Mouse (Mus musculus) right cerebral cortex, postnatal 14 days (tissue): Measurements from ENCODE around the gene Gm45062.

ENCODE experiments used
- DNase-seq: peaks from one replicate; pipeline ENCODE4 v3.0.0; 2022

The Gm45062 gene

DNA sequence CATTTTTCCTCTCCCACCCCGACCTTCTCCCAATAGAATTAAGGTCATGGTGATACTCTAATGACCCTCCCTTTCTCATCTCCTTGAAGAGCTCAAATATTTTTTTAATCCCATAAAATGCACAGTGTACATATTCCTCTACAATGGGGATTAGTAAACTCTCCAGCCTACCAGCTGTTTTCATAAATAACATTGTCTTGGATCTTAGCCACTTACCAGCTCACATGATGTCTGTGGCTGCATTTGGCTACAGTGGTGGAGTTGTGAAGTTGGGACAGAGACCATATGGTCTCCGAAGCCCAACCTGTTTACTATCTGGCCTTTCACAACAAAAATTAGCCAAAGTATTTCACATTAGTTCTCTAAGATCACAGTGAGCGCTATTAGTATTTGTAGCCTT is 111.4 kb downstream of the Gm45062 start:
- no peak for DNase-seq

DNA sequence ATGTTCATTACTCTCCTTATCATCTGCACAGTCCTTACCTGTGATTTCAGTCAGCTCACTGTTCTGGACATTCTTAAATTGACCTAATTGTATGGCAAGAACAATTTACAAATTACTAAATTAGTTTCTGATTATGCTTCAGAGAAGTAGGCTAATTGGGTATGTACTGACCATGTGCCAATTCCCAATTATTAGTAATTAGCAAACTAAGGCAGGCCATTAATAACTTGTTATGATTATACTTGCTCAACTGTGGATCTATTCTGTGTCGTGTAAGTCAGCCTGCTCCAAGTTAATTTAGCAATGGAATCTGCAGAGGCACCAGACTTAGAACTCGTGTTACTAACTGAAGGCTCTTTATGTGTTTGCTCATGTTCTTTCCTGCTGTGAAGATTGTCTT is 113.8 kb downstream of the Gm45062 start:
- DNase-seq, result no peak

DNA sequence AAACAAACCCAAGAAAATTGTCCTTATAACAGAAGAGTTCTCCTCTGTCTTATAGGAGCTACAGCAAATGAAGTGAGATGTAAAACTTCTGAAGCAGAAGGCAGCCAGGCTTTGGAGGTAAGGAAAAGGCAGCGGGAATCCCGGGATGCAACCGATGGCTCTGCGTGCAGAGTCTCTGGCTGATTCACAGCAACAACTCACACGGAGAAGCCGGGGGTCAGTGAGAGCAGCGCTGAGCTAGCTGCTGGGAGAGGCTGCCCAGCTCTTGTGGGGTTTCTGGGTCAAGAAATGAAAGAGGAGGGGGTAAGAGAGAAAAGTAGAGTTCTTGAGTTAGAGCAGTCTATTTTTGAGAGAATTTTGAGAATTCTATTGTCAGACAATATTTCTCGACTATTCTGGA is 114.6 kb downstream of the Gm45062 start:
- no peak for DNase-seq

DNA sequence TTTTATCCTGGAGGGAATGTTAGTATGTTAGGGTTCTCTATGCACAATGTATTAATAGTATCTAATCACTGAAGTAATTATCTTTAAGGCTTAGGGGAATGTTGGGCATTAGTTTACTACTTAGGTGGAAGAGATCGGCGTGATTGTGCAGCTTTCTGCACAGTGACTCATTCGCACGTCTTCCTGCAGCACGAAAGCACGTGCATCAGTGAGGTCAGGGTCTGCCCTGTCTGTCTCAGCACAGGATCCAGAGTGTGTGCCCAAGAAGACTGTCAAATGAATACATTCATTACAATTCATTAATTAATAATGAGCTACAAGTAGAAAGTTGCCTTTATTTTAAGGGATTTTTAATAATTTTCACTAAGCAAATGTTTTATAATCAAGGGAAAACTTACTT is 115.0 kb downstream of the Gm45062 start:
- no peak for DNase-seq

DNA sequence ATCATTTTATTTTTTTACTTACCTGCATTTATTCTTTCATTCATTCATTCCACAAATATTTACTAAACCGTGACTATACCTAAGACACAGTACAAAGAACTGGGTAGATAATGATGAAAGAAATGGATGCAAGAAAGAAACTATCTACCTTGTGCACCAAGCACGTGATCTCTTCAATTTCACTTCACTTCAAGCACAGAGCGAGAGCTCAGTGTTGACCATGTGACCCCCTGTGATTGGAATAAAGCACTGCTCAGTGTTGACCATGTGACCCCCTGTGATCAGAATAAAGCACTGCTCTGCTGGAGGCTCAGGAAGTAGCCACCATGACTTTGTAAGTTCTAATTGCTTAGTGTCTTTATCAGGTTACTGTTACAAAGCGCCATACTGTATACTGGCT is 115.5 kb downstream of the Gm45062 start:
- DNase-seq, result no peak

DNA sequence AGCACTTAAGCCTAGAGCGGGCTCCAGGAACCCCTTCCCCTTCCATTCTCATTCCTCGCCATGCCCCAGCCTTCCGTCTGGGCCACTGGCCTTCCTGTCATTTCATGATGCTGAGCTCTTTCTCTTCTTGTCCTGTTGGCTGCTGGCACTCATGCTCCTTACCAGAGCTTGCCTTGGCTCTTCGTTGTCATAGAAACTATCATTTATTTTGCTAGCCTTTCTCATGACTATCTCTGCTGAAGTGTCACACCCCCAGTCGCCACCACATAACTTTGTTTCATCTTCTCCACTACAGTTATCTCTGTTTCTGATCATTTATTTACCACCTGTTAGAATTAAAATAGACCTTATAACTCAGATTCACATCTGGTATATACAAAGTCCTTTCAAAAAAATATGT is 117.1 kb downstream of the Gm45062 start:
- DNase-seq, result no peak

DNA sequence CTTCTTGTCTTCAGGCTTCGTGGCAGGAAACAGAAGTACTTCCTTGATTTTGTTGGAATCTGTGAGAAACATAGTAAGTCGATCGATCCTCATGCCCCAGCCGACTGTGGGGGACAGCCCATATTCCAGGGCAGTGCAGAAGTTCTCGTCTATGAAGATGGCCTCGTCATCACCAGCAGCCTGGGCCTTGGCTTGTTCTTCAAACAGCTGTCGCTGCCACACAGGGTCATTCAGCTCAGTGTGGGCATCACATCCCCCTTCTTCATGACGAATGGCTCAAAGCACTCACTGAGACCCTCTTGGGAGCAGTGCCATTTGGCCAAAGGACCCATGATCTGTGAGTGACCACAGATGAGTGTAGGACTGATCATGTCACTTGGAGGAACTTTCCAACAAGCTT is 118.4 kb downstream of the Gm45062 start:
- DNase-seq, result no peak

DNA sequence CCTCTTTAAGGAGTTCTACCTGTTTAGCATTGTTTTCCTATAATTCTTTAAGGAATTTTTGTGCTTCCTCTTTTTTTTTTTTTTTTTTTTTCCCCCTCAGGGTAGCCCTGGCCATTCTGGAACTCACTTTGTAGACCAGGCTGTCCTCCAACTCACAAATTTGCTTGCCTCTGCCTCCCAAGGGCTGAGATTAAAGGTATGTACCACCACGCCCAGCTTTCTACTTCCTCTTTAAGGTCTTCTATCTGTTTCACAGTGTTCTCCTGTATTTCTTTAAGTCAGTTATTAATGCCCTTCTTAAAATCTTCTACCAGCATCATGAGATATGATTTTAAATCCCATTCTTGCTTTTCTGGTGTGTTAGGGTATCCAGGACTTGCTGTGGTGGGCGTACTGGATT is 130.1 kb downstream of the Gm45062 start:
- DNase-seq, result no peak

DNA sequence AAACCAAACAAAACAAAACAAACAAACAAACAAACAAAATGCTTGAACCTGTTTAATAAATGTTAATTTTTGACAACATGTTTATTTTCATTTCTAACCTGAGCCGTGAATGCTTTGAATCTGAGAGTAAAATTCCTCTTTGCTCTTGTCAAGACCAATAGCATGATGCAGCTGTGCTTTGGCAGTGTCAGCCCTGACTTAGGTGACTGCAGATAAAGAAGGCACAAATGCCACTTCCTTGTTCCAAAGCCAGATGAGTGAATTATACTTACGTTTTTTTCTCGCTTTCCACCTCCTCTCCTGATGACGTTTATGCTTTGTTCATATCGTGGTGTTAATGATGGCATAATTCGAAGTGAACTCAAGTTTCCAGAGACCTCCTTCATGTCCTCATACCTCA is 131.0 kb downstream of the Gm45062 start:
- no peak for DNase-seq

DNA sequence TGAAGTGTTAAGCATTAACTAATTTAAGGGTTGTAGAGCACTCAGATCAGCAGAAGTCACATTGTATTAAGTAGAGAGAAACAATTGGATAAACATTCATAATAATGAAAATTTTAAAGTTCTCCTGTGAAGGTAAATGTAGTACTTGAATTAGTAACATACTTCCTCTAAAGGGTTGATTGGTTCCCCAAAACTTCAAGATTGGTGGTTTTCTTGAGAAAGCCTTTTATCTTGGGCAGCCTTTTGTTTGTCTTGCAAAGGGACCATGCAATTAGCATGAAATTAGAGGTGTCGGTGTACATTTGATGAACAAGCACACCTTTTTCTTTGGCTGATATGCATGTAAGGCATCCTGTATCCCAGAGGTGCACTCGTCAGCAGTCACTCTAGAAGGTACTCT is 131.7 kb downstream of the Gm45062 start:
- no peak for DNase-seq

DNA sequence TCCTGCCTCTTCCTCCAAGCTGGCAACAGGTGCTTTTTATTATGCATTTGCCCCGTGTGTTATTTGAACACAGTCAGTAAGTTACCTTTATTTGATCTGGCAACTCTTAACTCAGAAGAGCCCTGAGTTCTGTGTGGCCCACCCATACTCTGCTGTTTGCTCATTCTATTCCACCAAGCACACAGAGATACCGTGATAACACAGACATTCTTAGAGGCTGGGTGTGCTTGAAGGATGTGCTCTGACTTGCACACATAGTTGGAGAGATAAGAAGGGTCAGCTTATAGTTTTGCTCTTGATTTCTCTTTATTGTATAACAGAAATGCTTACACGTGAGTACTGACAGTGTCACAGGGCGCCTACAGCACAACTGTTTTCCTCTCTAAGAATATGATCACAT is 133.8 kb downstream of the Gm45062 start:
- DNase-seq, result no peak

DNA sequence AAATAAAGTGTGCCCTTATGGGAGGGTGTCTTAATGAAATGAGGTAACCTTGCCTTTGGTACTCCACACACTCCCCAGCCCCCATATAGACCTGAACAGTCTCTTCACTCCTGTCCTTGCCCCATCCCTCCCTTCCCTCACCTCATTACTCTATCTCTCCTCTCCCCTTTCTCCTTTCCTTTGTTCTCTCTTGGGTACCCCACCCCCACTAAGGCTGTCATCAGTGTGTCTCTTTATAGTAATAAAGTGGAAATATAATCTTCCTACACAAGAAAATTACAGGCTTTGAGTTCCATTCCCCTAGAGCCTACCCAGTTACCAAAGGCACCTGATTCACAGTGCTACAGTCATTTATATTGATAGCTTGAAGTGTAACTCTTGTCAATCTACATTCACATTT is 134.8 kb downstream of the Gm45062 start:
- no peak for DNase-seq

DNA sequence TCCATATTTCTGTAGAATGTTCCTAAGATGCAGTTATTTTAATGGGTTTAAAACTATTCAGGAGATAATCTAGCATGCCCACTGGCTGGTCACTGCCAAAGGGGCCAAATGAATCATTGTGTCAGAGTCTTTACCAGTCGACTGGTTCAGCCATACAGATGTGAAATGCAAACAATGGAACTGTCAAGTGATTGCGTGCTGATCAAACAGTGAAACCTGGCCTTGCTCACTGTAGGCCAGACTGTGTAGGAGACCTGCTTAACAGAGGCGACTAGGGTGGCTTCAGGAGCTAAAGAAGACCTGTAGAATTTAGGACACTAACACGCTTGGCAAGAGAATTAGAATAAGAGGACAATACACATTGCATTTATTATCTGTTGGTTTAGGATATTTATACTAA is 135.8 kb downstream of the Gm45062 start:
- no peak for DNase-seq

DNA sequence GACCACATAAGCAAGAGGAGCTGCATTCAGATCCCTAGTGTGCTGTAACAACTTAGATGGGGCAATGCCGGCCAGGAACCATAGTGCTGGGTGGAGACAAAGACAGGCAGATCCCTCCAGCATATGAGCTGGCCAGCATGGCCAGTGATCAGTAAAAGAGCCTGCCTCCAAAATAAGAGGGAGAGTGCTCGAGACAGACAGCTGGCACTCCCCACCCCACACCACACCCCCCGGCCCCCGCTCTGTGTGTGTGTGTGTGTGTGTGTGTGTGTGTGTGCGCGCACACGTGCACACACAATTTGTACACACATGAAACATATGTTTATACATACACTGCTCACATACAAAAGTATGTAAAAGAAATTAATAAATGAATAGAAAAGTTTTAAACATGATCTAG is 138.0 kb downstream of the Gm45062 start:
- no peak for DNase-seq

DNA sequence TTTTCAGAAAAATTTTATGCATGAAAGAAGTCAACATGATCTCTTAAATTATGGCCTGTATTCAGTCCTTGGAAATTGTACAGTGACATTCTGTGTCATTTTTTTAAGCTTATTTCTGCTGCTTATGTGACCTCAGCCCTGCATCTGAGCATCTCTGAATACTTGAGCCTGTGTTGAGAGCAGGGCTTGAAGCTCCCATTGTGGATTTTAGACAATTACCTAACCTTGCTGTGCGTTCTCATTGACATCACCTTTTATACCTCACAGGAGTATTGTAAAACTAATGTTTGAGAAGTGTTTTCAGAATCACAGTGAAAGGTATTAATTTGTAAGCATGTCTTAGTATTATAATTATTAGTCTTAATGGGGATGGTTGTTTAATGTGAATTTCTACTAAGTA is 140.5 kb downstream of the Gm45062 start:
- DNase-seq, result no peak

DNA sequence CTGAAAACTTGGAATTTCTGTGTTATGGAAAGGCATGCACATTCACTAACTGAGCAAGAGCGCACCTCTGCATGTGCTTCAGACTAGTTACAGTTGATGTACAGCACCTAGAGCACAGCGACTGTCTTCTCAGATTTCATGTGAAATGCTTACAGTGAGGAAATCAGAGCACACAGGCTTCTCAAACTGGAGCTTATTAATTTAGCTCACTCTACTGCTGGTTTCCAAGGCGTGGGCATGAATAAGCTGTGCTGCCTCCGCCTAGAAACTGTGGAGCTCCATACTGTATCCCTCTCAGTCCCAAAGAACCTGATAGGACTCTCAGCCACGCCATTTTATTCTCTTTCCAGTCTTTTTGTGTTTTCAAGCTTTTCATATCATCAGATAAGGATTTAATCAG is 143.9 kb downstream of the Gm45062 start:
- DNase-seq, result no peak

DNA sequence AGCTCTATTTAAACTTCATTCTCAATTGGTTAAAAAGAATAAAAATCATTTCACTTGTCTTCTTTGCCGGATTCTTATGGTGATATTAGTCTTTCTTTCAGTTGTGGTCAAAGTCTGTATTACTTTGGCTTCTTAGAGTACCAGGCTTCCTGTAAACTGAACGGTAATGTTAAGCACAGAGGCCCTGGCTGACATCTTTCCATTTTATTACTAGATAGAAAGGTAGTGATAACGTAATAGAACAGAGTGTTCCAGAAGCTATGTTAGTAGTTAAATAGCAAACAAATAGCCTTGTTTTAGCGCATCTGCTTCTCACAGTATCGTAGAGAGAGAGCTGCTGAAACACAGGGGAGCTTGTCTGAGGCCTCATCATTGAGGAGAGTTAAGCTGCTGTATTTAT is 146.6 kb downstream of the Gm45062 start:
- DNase-seq, result no peak

DNA sequence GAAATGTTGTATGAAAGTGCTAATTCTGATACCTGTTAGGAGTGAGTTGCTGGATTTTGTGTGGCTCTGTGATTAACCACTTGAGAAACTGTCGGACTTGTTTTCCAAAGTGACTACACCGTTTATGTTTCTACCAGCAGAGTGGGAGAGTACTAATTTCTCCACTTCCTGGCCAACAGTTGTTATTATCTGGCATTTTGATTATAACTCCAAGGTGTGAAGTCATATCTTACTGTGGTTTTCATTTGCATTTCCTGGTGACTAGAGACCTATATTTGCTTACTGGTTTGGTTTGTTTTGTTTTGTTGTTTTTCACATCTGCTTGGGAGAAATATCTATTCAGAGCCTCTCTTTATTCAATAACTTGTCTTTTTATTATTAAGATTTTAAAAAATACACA is 149.1 kb downstream of the Gm45062 start:
- no peak for DNase-seq

DNA sequence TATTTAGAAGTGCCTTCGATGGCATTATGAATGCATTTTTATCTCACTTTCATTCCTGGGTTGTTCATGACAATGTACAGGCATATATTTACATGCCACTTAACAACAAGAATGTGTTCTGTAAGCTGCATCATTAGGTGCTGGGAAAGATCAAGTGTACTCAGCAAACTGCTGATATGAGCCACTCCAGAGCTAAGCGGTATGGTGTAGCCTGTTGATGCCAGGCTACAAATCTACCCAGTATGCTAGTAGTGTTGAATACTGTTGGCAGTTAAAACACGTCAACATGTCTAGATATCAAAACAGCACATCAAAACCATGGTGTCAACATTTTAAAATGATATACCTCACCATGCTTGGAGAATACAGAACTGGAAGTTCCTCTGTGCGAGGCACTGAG is 150.6 kb downstream of the Gm45062 start:
- no peak for DNase-seq

DNA sequence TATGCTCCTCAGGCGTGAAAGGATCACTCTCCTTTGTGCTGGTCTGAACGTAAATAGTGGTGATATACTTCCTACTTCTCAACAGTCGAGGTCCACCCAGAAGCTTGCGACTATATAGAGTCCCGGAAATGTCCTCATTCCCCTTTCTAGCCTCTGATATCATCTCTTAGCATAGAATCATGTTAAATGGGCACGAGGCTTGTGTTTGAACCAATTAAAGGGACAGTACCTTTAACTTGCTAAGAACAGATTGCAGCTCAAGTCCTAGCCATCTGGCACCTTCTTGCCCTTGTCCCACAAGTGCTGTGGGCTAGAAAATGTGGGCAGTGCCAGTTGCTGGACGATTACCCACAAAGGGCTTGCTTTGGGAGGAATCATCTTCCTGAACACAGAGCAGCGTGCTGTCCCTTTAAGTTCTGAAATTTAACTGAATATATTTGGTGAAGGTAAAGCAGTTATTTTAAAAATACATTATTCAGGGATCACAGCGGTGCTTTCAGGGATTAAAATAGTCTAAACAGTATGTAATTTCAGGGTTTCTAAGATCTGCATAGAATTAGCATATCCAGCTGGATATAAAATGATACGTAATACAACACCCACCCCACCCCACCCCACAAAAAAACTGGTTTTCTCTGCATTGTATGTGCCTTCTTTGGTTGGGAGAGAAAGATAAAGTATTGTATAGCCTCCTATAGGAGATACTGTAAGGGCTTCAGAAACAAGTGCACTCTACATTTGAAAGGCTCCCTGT is 153.8 kb downstream of the Gm45062 start:
- no peak for DNase-seq

DNA sequence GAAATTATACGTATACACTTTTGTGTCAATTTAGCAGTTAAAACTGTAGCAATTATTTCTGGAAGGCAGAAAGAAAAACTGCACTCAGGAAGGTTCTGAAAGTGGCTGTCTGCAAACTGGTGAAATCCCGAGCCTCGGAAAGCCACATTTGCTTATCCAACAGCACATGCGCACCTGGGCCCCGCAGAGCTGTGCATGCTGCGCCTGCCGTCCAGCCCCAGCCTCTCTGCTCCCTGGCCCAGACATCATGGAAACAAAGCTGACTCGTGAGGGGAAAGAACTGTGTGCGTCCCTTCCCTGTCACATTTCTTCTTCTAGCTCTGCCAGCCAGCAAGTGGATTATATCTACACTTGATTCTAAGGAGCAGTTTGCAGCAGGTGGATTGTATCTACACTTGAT is 154.8 kb downstream of the Gm45062 start:
- DNase-seq, result peak; percentile 31

DNA sequence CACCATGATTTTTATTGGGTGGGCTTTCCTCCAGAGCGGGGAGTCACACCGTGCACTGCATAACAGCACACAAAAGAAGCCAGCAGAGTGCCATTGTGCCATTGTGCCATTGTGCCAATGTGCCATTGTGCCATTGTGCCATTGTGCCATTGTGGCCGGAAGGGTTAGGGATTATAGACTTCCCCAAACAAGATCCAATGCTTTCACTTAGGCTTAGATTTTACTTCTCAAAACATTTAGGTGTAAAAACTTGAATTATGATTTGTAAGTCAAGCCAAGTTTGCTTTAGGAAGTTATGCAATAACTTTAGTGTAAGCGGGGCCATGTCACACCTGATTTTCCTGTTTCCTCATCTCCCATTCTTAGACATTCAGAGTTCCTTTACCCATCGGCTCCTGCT is 156.6 kb downstream of the Gm45062 start:
- no peak for DNase-seq

DNA sequence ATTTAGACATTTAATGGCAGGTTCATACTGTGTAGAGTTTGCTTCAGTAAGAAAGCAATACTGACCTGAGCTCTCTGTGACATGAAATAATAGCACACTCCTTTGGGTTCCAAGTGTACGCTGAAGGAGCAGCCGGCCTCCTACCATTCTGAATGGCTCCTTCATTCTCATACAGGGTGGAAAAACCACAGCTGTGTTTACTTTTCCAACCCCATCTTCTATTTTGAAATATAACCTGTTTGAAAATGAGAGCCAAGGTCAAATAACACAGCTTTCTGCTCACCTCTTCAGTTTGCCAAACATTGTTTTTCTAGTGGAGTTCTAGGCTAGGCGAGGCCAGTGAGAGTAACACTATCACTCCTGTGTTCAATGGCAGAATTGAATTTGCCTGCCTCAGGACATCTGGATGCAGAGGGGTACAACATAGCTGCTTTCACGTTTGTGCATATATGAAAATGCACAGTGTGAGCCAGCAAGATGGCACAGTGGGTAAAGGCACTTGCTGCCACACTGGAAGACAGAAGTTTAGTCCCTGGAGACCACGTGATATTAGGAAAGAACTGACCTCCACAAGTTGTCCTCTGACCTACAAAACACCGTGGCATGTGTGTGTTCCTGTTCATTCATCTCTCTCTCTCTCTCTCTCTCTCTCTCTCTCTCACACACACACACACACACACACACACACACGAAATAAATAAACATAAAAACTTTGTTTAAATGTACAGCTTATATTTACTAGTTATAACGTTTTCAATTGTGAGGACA is 157.7 kb downstream of the Gm45062 start:
- DNase-seq, result no peak

DNA sequence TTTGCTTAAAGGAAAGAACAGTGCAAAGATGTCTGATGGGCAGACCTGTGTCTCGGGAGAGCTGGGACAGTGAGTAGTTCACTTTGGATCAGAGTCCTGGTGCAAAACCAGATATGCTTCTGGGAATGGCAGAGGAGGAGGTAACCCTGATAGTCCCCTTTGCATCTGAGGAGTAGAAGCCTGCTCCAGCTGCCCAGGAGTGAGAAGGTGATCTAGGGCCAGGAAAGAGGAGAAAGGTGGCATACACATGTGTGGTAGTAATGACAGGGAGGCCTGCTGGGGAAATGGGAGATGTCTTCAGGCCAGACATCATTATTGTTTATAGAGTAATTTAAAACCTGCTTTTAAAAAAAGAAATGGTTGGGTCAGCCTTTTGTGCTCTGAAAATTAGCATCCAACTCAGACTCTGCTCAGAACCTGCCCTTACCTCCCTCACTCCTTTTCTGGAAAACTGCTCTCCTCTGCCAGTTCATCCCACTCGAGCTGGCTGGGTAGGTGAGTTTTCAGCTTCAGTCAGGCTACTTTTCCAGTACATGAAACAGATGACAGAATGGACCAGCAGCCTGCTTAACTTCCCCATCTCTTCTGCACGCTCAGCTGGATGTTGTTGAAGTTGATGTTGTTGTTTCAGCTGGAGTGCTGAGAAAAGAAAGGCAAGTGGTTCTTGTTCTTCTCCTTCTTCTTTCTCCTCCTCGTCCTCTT is 160.4 kb downstream of the Gm45062 start:
- no peak for DNase-seq
